Mouse (Mus musculus) midbrain, postnatal 0 days (tissue): ENCODE data around the gene Hspa4l. TPM values are rescaled to one million over a fixed set of nuclear protein-coding genes. Genes with fewer than 3 reads are reported as not detected.
"Not testable (repeated sequence)": the region's sequence is repeated elsewhere in the genome, so short reads cannot be mapped to it uniquely, and the experiment has no call there.

Source experiments
- ATAC-seq: fragments of 200-750 bp; cut with Nextera tagmentation; 2 replicates; pipeline ENCODE4 v1.8.0; 2017; ENCODE audit warnings: moderate number of reproducible peaks, mild to moderate bottlenecking, moderate TSS enrichment, moderate library complexity; ENCODE audit not compliant: low FRiP score
- DNase-seq: peaks from one replicate; pipeline ENCODE4 v3.0.0-alpha.2; 2015; ENCODE audit warnings: low spot score
- H3K27ac ChIP-seq: fragments of 300-500 bp; sonication (generic); 2 replicates; pipeline ENCODE4 v1.5.1; 2014; ENCODE audit warnings: low read depth, mild to moderate bottlenecking, low read length, mixed read lengths
- H3K27me3 ChIP-seq: fragments of 300-500 bp; sonication (generic); 2 replicates; pipeline ENCODE4 v1.6.1; 2014; ENCODE audit warnings: low read length, control low read depth, mixed read lengths; ENCODE audit not compliant: insufficient read depth
- H3K36me3 ChIP-seq: fragments of 300-500 bp; sonication (generic); 2 replicates; pipeline ENCODE4 v1.6.1; 2014; ENCODE audit warnings: low read length, control low read depth, mixed read lengths; ENCODE audit not compliant: insufficient read depth
- H3K4me1 ChIP-seq: fragments of 300-500 bp; sonication (generic); 2 replicates; pipeline ENCODE4 v1.6.1; 2014; ENCODE audit warnings: mild to moderate bottlenecking, control low read depth, antibody characterized with exemption, low read length, mixed read lengths; ENCODE audit not compliant: insufficient read depth
- H3K4me2 ChIP-seq: fragments of 300-500 bp; sonication (generic); 2 replicates; pipeline ENCODE4 v1.6.1; 2014; ENCODE audit warnings: low read depth, mild to moderate bottlenecking, low read length, mixed read lengths; ENCODE audit not compliant: poor library complexity, severe bottlenecking
- H3K4me3 ChIP-seq: fragments of 300-500 bp; sonication (generic); 2 replicates; pipeline ENCODE4 v1.5.1; 2014; ENCODE audit warnings: low read depth, mild to moderate bottlenecking, low read length, moderate library complexity
- H3K9ac ChIP-seq: fragments of 300-500 bp; sonication (generic); replicated peaks from 2 replicates; pipeline ENCODE4 v1.6.1; 2014; ENCODE audit warnings: mild to moderate bottlenecking, low read length, moderate library complexity, mixed read lengths; ENCODE audit not compliant: poor library complexity, severe bottlenecking
- H3K9me3 ChIP-seq: fragments of 300-500 bp; sonication (generic); 2 replicates; pipeline ENCODE4 v1.6.1; 2016; ENCODE audit warnings: low read length, control low read depth
- CTCF ChIP-seq: IDR thresholded peaks from 2 replicates; pipeline ENCODE4 v1.5.1; 2016; ENCODE audit warnings: antibody characterized with exemption, mild to moderate bottlenecking
- WGBS: fragments of 180-500 bp; shearing (Covaris S2); extraction: QIAGEN DNeasy Blood & Tissue Kit; methylation state at CpG from one replicate; pipeline ENCODE4 v1.1.7; 2014; 5-methylcytosine and 5-hydroxymethylcytosine counted together
- polyA plus RNA-seq: library from polyadenylated mRNA; unstranded; fragments of >200 nt; fragmentation: Nextera tagmentation; extraction: Ambion mirVana; gene quantifications from 2 replicates; pipeline ENCODE4 v1.2.1, GENCODE M21; 2015
- total RNA-seq: library from RNA; depleted of rRNA; stranded (reverse); fragments of >200 nt; gene quantifications from 2 replicates; pipeline ENCODE4 v1.2.3, GENCODE M21; 2014; rRNA removed

Hspa4l gene
- total and polyA plus RNA-seq, 2 experiments from 2014 or later = 39.5 to 43.1 TPM

DNA sequence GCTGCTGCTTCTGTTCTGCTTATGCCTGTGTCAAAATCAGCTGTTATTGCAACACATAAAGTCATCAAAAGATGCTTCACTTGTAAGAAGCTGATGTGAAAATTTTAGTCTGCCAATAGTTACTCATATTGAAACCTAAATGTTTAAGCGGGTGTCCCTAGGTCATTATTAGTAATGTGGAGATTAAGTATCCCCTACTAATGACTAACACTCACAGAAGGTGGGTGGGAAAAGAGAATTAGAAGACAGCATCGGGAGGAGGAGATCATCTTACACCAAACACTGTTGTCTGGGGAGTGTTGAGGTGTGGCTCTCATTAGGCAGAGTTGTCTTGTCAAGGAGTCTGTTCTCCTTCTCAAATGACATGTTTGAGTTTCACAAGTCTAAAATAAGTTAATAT is 62.6 kb downstream of the Hspa4l start:
- peaks cover 15% of the 10 kb centered on the region; the same call in 1 of the 2 replicates for H3K36me3 ChIP-seq
- WGBS = 67% methylated on average over 2 of the region's 2 CpGs

DNA sequence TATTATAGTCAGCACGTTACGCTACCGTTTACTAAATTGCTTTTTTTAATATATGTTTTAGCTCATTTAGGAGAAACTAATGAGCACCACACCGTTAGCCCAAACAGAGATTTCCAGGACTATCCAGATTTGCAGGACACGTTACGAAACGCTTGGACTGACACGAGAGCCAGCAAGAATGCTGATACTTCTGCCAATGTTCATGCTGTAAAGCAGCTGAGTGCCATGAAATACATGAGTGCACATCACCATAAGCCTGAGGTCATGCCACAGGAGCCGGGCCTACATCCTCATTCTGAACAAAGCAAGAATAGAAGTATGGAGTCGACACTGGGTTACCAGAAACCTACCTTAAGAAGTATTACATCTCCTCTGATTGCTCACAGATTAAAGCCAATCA is 64.4 kb downstream of the Hspa4l start:
- DNase-seq (no peak), ATAC-seq (no peak)
- no peak overlapping the region for H3K4me2 ChIP-seq
- TF ChIP-seq CTCF = no peak
- H3K4me3 ChIP-seq = no peak overlapping the region
- peaks cover 19% of the 10 kb centered on the region for H3K36me3 ChIP-seq
- no peak overlapping the region for H3K27ac ChIP-seq
- H3K9ac ChIP-seq = no peak overlapping the region
- H3K4me1 ChIP-seq = no peaks in the 10 kb centered on the region
- no peaks in the 10 kb centered on the region for H3K27me3 ChIP-seq
- 94% methylated on average over 10 of the region's 10 CpGs for WGBS
- no peaks in the 10 kb centered on the region for H3K9me3 ChIP-seq

More for the DNA sequence above, 62.6 kb downstream of the Hspa4l start:
- no peak for DNase-seq
- H3K27me3 ChIP-seq = no peaks in the 10 kb centered on the region
- no peak overlapping the region for H3K9ac ChIP-seq
- TF ChIP-seq CTCF = no peak
- no peaks in the 10 kb centered on the region for H3K4me1 ChIP-seq
- no peak overlapping the region for H3K4me3 ChIP-seq
- no peaks in the 10 kb centered on the region for H3K9me3 ChIP-seq
- ATAC-seq = no peak
- H3K4me2 ChIP-seq = no peak overlapping the region
- H3K27ac ChIP-seq = no peak overlapping the region

DNA sequence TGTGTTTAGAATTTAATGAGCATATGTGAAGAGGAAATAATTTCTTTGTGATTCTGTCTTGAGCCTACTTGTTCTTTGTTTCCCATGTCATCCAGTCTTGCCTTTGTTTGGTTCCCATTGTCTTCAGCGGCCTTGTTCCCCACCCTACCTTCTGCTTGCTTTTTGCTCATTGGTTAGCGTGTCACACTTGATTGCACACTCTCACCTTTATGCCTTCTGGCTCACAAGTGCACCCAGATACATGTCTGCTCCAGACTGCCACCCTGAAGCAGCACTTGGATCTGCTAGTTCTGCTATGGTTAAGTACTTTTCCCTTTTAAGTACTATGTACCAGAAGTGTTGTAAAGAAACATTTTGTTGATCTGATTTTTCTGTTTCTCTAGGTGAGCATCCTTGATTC is 65.6 kb downstream of the Hspa4l start:
- no peak overlapping the region for H3K4me3 ChIP-seq
- H3K36me3 ChIP-seq = peaks cover 22% of the 10 kb centered on the region
- TF ChIP-seq CTCF = no peak
- no peaks in the 10 kb centered on the region for H3K27me3 ChIP-seq
- no peaks in the 10 kb centered on the region for H3K9me3 ChIP-seq
- ATAC-seq = no peak
- no peak for DNase-seq
- no peak overlapping the region for H3K4me2 ChIP-seq
- H3K27ac ChIP-seq = no peak overlapping the region
- H3K4me1 ChIP-seq = no peaks in the 10 kb centered on the region
- no peak overlapping the region for H3K9ac ChIP-seq
- 60% methylated on average over 2 of the region's 2 CpGs for WGBS

DNA sequence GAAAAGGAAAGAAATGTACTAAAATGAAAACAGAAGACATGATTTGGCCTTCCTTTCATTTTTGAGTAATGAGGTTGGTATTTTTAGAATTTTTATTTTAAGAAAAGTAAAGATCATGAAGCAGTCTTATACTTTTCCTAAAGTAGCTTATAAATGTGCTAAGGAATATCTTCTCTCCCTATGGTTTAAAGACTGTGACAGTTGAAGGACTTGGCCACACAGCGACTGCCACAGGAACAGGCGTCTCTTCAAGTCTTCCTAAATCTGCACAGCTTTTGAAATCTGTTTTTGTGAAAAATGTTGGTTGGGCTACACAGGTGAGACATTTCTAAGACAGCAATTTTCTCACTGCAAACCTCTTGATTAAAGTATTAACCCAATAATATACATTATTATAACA is 69.0 kb downstream of the Hspa4l start:
- H3K4me3 ChIP-seq = no peak overlapping the region
- 94% methylated on average over 2 of the region's 2 CpGs for WGBS
- no peak overlapping the region for H3K9ac ChIP-seq
- no peaks in the 10 kb centered on the region for H3K9me3 ChIP-seq
- no peak for ATAC-seq
- H3K4me2 ChIP-seq = no peak overlapping the region
- H3K27ac ChIP-seq = no peak overlapping the region
- peaks cover 26% of the 10 kb centered on the region for H3K36me3 ChIP-seq
- H3K4me1 ChIP-seq = no peaks in the 10 kb centered on the region
- DNase-seq = no peak
- H3K27me3 ChIP-seq = no peaks in the 10 kb centered on the region
- no peak for TF ChIP-seq CTCF

DNA sequence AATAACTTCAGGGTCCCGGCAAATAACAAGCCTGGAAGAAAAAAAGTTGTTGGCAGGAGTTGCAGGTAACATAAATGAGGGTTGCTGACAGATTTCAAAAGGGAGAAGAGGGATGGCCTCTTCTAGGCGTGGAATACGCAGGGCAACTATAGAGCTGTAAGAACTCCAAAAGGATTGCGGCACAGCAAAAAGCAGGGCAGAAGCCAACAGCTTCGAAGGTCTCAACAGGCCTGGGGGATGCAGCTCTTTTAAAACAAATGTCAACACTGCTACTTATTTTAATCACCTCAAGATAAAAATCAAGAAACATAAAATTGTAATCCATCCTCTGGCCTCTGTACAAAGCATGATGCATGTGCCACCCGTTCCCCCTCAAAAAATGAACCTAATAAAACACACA is 101.2 kb downstream of the Hspa4l start:
- H3K4me1 ChIP-seq, H3K36me3 ChIP-seq, ATAC-seq, DNase-seq, H3K27me3 ChIP-seq, H3K9me3 ChIP-seq, H3K27ac ChIP-seq, H3K9ac ChIP-seq: not testable (repeated sequence)
- 77% methylated on average over 5 of the region's 6 CpGs for WGBS
- Histone ChIP-seq H3K4me3 (peak overlapping the region; percentile 48), H3K4me2 (peak overlapping the region; percentile 49; the same call in 1 of the 2 replicates)

Other genes with a start within 250 kb of the Hspa4l start
- gene Intu, start 213.2 kb upstream of the Hspa4l start, total RNA-seq = 6.7 and 7.6 TPM in 2 replicates
- 2.5 TPM in 2 replicates for gene Intu, start 213.2 kb upstream of the Hspa4l start, polyA plus RNA-seq
- 0.49 TPM in 1 of 2 replicates, not detected in the other for gene Slc25a31, start 35.6 kb upstream of the Hspa4l start, total RNA-seq
- gene Slc25a31, start 35.6 kb upstream of the Hspa4l start, polyA plus RNA-seq = 0.09 and 0.50 TPM in 2 replicates
- 8.7 and 9.7 TPM in 2 replicates for gene Plk4, start 55.5 kb downstream of the Hspa4l start, total RNA-seq
- gene Plk4, start 55.5 kb downstream of the Hspa4l start, polyA plus RNA-seq = 9.2 and 9.6 TPM in 2 replicates
- gene Mfsd8, start 102.4 kb downstream of the Hspa4l start, total RNA-seq = 8.5 and 10.2 TPM in 2 replicates
- gene Mfsd8, start 102.4 kb downstream of the Hspa4l start, polyA plus RNA-seq = 6.7 TPM in 2 replicates
- gene Abhd18, start 102.5 kb downstream of the Hspa4l start, total RNA-seq = 14.8 and 15.9 TPM in 2 replicates
- gene Abhd18, start 102.5 kb downstream of the Hspa4l start, polyA plus RNA-seq = 8.3 and 8.5 TPM in 2 replicates
- gene 1700034I23Rik, start 158.0 kb downstream of the Hspa4l start, total RNA-seq = 0.14 TPM in 1 of 2 replicates, not detected in the other
- gene 1700034I23Rik, start 158.0 kb downstream of the Hspa4l start, polyA plus RNA-seq = 0.13 and 0.28 TPM in 2 replicates
- gene Larp1b, start 205.3 kb downstream of the Hspa4l start, total RNA-seq = 11.9 and 12.8 TPM in 2 replicates
- gene Larp1b, start 205.3 kb downstream of the Hspa4l start, polyA plus RNA-seq = 3.2 and 5.0 TPM in 2 replicates